Mouse (Mus musculus) layer of hippocampus, adult 9-10 months (tissue): ENCODE measurements around the gene Ptprq.

Experiments used
- DNase-seq: peaks from one replicate; pipeline ENCODE4 v3.0.0; 2022; ENCODE audit warnings: low spot score

Gene Ptprq

GRCm38 (mm10) chr10:107628104-107628503, 91.7 kb downstream of the Ptprq start:
- DNase-seq, result no peak

- no peak for DNase-seq
These were observed 93.2 kb downstream of the Ptprq start for GRCm38 (mm10) chr10:107626648-107627047.

DNA sequence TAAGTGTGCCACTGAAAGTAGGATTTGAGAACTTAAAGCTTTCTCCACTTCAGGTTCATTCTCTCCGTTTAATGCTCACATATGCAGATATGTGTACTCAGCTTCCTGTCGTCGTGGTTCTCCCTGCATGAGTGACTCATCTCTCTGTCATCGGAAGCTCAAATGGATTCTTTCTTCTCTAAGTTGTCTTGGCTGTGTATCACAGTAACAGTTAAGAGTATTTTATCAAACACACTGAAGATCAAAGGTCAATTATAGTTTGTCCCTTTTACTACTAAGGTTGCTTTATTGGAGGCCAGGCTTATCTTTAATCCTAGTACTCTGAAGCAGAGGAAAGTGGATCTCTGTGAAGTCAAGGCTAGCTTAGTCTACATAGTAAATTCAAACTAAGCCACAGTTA, 95.6 kb downstream of the Ptprq start:
- no peak for DNase-seq

- DNase-seq, result no peak
These were observed 104.4 kb downstream of the Ptprq start for GRCm38 (mm10) chr10:107615460-107615859.

DNA sequence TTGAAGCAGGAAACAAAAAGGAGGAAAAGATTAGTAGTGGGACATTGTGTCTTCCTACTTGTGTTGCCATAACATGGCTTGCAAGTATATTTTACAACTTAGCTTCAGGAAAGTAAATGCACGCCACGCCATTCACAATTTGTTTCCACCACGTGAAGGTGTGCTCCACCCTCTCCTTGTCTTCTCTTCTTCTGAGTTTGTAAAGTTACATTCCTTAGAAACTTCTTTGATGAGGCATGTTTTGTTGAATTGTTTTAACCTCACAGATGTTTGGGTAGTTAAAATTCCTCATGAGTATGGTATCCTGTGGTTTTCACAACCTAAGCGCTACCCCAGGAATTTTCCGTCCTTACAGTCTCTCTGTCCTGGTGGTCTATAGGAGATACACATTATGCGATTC, 118.5 kb downstream of the Ptprq start:
- DNase-seq, result no peak

GRCm38 (mm10) chr10:107583360-107583759, 136.5 kb downstream of the Ptprq start:
- DNase-seq, result no peak

- DNase-seq, result no peak
These were observed 150.8 kb downstream of the Ptprq start for GRCm38 (mm10) chr10:107569044-107569443.

- DNase-seq, result no peak
These were observed 151.6 kb downstream of the Ptprq start for GRCm38 (mm10) chr10:107568261-107568660.

DNA sequence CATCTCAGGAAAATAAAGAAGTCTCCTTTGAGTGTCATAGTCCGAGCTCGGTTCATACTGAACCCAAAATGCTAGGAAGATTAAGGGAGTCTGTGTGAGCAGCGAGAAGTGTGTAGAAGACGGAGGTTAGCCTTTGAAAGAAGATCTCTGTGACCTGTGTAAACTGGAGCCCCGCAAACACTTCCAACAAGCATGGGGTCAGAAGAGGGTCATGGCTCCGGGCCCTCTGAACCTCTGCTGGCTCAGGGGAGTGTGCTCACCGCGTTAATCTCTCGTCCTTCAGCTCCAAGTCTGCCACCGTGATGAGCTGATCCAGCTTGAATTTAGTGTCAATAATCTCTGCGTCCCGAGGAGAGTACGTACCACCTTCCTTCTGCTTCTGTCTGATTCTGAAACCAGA, 157.0 kb downstream of the Ptprq start:
- DNase-seq, result no peak

DNA sequence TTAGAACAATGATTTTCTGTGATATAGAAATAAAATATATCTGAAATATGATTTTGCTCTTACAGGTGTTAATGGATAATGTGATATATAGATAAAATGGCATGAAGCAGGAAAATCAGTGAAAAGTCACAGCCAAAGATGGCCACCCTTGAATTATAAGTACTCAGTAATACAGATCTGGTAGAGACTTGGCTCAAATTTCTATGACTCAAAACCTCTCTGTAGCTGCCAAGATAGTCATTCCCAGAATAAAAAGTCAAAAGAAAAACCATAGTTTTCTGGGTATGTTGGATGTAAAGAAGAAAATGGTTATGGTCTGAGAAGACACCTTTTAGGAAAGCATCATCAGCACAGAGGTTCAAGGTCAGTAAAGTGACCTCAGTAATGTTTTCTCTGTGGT, 159.0 kb downstream of the Ptprq start:
- no peak for DNase-seq

DNA sequence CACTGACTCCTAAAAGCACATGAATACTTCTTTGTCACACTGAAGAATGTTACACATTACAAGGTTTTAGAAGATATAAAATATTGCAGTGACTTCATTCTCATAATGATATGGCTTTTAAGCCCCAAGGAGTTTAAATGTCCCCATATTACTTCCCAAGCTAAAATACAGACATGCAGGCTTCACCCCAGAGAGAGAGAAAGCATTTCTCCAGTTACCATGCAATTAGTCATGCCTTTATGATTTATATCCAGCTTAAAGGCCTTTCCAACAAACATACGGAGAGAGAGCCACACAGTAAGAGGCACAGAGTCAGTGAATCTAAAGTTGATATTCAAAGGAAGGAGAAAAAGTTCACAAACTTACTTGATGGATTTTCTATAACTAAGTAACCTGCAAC, 176.8 kb downstream of the Ptprq start:
- DNase-seq, result no peak

- no peak for DNase-seq
These were observed 191.1 kb downstream of the Ptprq start for GRCm38 (mm10) chr10:107528758-107529157.

DNA sequence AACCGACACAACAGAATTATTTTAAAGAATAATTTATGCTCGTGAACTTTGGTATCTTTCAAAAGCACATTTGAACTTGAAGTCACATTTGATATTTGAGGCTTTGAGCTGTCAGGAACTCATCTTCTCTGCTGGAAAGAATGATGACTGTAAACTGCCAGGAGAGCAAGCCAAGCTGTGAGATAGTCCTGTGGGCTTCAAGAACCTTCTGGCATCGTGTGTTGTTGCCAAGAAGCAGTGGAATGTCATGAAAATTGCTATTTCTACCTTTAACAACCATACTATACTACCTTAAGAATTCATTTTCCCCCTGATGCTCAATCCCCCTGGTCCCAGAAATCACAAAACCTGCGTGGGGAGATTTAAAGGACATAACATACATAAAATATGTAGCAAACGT, 200.6 kb downstream of the Ptprq start:
- DNase-seq, result no peak

- DNase-seq, result no peak
These were observed 203.2 kb downstream of the Ptprq start for GRCm38 (mm10) chr10:107516641-107517040.

GRCm38 (mm10) chr10:107514735-107515134, 205.1 kb downstream of the Ptprq start:
- DNase-seq, result no peak

DNA sequence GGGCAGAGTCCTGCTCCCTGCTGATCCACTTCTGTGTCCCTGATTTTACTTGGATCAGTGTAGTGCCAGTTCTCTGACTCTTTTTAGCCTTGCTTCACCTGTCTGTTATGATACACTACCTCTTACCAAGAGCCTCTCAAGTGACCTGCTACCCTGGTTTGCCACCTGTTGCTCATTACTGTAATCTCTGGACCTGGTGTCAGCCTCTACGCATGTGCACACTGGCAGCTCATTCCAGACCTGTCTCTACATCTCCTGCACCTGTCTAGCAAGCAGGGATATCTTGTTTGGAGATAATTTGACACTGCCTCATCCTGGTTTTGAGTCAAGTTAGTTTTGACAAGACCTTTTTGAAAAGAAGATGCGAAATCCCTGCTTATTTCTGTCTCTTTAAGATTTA, 213.5 kb downstream of the Ptprq start:
- no peak for DNase-seq

DNA sequence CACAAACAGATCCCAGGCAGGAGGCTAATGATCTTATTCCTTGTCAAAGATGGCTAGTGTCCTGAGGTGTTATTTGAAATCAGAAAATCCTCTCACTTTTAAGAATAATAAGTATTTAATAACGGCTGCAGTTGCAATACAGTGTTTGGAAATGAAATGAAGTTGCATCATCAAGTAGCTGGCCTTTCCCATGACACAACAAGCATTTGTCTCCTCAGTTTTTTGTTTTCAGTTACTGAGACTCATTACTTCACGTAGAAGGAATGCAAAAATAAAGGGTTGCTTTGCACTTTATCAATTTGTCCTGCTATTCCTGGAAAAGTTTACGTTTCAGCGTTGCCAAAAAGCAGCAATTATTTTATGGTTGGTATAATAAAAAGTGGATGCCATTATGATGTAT, 216.4 kb downstream of the Ptprq start:
- no peak for DNase-seq

GRCm38 (mm10) chr10:107502193-107502592, 217.7 kb downstream of the Ptprq start:
- no peak for DNase-seq

DNA sequence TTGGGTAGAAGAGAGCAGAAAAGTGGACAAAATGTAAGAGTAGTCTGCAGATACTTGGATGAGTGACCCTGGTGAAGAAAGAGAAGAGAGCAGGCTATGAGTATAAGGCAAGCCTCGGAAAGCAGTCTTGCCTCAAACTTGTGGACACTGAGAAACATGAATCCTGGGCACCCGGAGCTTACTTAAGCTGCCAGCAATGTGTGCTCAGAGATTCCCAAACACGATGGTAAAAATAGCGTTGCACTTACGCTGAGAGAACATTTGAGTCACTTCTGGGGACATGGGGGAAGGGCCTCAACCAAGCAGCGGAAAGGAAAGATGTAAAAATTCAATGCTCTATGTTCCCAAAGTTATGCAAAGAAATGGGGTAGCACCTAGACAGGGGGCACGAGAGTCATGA, 220.2 kb downstream of the Ptprq start:
- no peak for DNase-seq

DNA sequence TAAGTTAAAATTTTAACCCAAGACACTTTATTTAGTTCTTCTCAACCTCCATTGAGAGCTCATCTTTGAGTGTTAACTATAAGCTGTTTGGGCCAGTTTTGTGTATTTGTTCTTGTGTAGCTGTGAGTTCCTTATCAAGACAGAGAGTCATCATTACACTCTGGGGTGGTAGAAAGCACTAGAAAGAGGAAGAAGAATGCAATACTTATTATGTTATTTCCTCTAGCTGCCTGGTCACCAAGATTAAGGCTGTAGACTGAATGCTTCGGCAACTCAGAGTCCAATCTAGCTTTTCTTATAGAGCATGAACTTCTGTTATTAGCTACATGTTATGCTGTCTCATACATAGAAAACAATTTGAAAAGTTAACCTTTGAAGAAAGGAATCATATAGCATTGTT, 223.4 kb downstream of the Ptprq start:
- no peak for DNase-seq

DNA sequence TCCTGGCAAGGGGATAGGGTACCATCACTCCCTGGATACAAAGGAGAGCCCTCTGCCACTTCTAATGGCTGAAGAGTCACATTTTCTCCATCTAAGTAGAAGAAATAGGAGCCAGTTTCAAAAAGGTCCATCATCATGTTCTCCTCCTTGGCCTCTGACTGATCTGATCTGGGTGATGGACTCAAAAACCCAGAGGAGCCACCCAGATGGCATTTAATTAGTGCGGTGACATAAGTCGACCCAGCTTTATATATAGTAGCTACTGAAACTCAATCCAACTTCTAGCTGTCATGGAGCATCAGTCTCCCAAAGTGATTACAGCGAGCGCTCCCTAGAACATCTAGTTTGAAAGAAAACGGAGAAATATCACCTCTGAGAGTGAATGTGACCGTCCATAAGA, 225.3 kb downstream of the Ptprq start, which contains the start of gene Myf6:
Gene Myf6, minus strand, starts transcription at position 170 of the 400 bp plus-strand sequence.
- no peak for DNase-seq

- no peak for DNase-seq
These were observed 226.0 kb downstream of the Ptprq start for GRCm38 (mm10) chr10:107493580-107494474.

GRCm38 (mm10) chr10:107492867-107493579, 226.8 kb downstream of the Ptprq start:
- no peak for DNase-seq
